Mouse (Mus musculus) hematopoietic stem cell, adult 5-6 weeks (primary cell): ENCODE results near the gene Gm26602. TPM values are rescaled to one million over a fixed set of nuclear protein-coding genes. Genes with fewer than 3 reads are reported as not detected.

Source experiments
- ATAC-seq, 2 experiments: fragments of 125-278 bp in 1 of 2; replicated peaks in 1 of 2; 2 replicates each; pipeline ENCODE4 v1.8.0; 2016 to 2017; ENCODE audit warnings: inconsistent platforms in 2 of 2, mild to moderate bottlenecking in 2 of 2, moderate number of reproducible peaks in 2 of 2, low read depth in 1 of 2, moderate TSS enrichment in 1 of 2; ENCODE audit not compliant: low FRiP score in 2 of 2, poor library complexity in 2 of 2, severe bottlenecking in 2 of 2, insufficient read depth in 1 of 2, low TSS enrichment in 1 of 2
- total RNA-seq: library from RNA; stranded (forward); fragments of 172-1452, 232-1000 nt; gene quantifications from 2 replicates; pipeline ENCODE4 v1.2.3, GENCODE M21; 2017

Gm26602 gene
- not detected in 2 replicates for total RNA-seq

GRCm38 (mm10) chr10:79910556-79910955 is at the start of gene Gm26602:
Gene Gm26602 (plus strand): TSS chr10:79910856.
- ATAC-seq, result no peak

DNA sequence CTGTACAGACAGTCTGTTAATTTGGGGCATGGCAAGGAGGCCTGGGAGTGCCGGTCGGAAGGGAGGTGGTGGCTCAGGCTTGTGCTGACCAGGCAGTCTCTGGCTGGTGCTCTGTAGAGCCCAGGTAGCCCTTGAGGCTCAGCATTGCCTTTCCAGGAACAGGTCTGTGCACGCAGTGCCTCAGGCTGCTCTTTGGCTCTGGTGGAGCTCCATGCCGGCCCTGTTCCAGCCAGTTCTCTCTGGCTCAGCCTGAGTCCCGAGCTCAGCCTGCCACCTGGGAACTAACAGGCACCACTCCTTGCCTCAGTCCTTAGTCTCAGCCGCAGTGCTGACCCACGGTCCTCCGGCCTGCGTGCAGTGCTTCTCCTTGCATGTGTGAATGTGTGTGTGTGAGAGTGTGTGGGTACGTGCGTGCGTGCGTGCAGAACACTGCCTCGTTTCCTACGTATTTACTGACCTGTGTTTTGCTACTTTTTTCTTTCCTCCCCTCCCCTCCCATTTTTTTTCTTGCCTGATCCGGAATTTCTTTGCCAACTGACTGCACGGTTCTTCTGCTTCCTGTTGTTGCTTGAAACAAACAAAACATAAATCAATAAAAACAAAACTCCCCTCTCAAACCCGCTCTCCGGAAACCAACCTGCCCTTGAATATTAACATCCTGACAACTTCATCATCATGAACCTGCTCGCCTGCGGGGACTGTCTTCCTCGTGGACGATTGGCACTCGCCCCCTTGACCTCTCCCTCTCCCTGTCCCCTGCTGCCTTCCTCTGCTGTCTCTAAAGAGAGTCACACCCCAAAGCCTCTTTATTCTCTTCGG is 49.2 kb upstream of the Gm26602 start:
- ATAC-seq, result no peak

GRCm38 (mm10) chr10:79862049-79862788 is 48.4 kb upstream of the Gm26602 start:
- no peak for ATAC-seq

DNA sequence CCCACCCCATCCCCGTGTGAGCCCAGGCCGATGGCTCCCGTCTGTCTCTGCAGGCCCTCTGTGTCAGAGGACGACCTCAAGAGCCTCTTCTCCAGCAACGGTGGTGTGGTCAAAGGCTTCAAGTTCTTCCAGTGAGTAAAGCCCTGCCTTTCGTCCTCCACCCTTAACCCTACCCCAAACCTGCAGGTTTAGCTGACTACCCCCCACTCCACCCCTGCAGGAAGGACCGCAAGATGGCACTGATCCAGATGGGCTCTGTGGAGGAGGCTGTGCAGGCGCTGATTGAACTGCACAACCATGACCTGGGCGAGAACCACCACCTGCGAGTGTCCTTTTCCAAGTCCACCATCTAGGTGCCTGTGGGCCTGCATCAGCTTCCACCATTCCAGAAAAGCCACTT is 47.7 kb upstream of the Gm26602 start:
- ATAC-seq, result no peak

DNA sequence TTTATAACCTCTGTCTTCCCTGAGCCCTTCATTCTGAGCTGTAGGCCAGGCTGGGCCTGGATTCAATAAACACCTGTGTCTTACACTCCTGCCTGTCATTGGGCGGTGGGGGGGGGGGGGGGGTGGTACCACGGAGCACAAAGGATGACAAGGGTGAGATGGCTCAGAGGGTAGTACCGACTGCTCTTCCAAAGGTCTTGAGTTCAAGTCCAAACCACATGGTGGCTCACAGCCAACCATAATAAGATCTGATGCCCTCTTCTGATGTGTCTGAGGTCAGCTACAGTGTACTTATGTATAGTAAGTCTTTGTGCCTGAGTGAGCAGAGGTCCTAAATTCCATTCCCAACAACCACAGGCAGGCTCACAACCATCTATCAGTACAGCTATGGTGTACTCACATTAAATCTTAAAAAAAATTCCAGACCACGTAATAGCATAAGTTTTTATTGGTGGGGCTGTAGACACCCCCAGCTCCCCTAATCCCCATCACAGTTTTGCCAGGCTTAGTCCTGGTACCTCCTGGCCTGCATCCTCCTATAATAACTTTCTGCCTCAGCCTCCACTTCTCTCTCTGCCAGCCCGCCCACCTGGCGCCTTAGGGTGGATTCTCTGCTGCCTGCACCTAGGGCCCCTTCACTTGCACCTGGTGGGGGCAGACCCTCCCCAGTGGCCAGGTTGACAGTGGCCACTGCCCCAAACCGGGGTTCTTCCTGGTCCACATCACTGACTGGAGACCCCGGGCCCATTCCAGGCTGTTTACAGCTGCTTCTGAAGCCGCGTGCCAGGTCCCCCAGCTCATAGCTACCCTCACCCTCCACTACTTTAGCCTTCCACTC is 46.1 kb upstream of the Gm26602 start:
- no peak for ATAC-seq

GRCm38 (mm10) chr10:79865189-79865601 is 45.5 kb upstream of the Gm26602 start:
- no peak for ATAC-seq

- ATAC-seq, result peak; percentile 52 to 57
Measured at GRCm38 (mm10) chr10:79865801-79866295, 44.8 kb upstream of the Gm26602 start.

DNA sequence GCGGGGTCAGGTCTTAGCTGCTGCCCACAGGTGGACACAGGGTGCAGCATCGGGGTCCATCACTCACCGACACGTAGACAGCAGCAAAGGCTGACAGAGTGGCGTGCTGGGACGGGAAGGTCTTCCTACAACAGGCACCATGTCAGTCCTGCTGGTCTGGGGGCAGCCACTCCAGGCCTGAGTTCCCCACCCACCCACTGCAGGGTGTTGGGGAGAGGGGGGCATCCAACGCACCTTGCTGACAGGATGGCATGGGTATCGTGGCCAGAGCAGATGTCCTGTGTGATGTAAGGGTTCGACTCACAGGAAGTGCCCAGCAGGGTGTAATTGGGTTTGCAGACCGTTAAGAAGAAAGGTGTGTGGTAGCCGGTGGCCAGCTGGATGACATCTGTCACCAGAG is 44.1 kb upstream of the Gm26602 start:
- no peak for ATAC-seq

DNA sequence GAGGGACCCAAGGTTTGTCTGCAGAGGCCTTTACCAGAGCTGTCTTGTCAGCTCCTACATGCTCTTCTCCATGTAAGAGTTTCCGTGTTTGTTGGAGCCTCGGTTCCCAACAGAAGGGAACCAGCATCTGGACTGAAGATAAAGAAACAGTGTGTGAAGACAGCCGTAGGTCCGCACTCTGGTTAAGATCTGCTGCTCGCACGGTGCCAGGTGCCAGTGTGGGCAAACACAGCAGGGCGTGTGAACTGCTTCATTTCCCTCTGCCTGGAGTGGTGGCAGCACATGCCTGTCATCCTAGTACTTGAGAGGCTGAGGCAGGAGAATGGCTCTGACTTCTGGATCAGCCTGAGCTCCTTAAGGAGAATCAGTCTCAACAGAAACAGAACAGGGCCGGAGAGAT is 38.8 kb upstream of the Gm26602 start:
- no peak for ATAC-seq

GRCm38 (mm10) chr10:79872862-79873261 is 37.8 kb upstream of the Gm26602 start:
- ATAC-seq, result no peak

DNA sequence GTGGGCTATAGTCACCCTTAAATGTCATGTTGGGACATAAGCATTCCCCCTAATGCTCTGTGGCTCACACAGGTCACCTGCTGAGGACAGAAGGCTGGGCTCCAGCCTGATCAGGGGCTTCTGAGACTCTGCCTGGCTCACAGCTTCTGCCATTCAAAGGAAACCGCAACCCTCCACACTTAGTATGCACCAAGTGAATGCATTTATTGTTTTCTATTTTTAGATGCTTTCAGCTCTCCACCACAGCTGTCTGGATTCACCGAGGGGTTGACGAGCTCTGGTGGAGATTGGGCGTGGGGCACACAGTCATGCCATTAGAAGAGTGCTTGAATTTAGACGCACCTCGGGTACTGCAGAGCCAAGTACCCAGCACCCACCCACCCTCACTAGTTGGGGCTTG is 37.3 kb upstream of the Gm26602 start:
- ATAC-seq, result no peak

DNA sequence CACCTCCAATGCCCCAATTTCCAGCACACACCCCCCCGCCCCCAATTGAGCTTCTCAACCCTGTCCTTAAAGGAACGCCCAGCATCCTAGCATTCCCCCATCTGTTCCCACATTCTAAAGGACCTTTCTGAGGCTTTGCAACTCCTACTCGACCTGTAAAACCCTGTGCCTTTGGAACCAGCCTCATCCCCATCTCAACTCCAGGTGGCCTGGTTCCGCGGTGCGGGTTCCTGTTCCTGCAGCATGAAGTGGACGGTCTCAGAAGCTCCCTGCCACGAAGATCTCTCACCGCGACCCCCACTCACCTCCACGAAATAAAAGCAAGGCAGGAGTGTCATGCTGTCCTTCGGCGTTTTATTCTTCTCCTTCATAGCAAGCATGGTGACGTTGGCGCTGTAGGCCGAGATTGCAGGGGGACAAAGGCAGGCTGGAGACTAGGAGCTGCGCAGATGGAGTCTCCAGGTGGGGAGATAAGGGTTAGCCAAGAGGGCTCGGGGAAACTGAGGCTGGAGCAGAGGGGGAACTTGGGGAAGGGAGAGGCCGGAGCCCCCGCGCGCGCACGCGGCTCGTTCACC is 36.9 kb upstream of the Gm26602 start:
- ATAC-seq, result no peak

DNA sequence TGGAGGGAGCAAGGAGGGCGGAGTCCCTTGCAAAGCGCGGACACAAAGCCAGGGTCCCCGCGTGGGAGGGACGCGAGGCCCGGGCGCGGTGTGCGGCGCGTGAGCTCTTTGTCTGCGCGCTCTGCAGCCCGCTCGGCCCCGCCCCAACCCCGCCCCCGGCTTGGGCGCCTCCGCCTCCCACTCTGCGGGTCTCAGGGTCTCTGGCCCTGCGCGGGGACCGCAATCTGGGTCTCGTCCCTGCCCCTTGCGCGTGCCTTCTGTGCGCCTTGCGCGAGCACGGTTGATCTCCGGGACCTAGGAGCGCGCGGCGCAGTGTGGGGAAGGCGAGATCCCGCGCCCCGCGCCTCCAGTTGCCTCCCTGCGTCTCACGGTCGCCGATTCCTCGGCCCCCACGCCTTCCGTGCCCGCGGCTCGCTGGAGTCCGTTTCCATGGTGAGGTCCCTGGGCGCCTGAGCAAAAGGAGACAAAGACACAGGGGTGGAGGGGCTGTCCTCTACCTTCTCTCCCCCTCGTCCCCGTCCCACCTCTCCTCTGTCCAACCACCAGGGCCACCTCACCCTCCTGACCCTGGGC is 36.3 kb upstream of the Gm26602 start, which contains the start of the genes Prtn3 and Plppr3:
Prtn3 (plus strand) TSS at position 187 of the 573 bp plus-strand sequence.
Plppr3 (minus strand) TSS at position 345 of the 573 bp plus-strand sequence.
- ATAC-seq, result peak in 1 of 2 experiments; percentile 9; a peak in 2 of 4 replicates

- ATAC-seq, result peak in 1 of 2 experiments; percentile 23; a peak in 1 of 4 replicates
Measured at GRCm38 (mm10) chr10:79877174-79877573, 33.5 kb upstream of the Gm26602 start.

GRCm38 (mm10) chr10:79877757-79878156 is 32.9 kb upstream of the Gm26602 start:
- ATAC-seq, result peak; percentile 60 to 61

DNA sequence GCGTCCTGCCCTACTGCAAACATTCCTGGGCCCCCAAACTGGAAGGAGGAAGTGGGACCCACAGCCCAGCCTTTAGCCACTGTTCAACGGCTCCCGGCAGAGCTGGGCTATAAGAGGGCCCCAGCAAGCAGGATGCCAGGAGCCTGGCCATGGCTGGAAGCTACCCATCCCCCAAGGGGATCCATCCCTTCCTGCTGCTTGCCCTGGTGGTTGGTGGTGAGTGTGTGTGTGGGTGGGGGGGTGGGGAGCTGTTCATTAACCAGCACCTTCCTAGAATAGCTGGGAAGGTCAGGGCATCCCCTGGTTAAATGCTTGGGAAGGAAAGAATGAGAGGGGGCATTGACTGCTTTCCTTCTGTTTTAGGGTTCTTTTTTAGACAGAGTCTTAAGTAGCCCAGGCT is 31.1 kb upstream of the Gm26602 start:
- ATAC-seq, result no peak

GRCm38 (mm10) chr10:79880721-79881120 is 29.9 kb upstream of the Gm26602 start:
- no peak for ATAC-seq
